Mouse (Mus musculus): ENCODE measurements around the gene Klhl29. TPM values are rescaled to one million over a fixed set of nuclear protein-coding genes. Genes with fewer than 3 reads are reported as not detected.
A peak's percentile ranks its signal among the peaks of the same experiment; 100 is the strongest.

Gene Klhl29
- polyA plus RNA-seq, 1 experiment from 2014 or later, result 2.3 TPM

- WGBS, result 80% methylated on average over 4 of the region's 4 CpGs
- H3K4me3 ChIP-seq, result no peak overlapping the region
- no peaks in the 10 kb centered on the region for H3K36me3 ChIP-seq
Observed at GRCm38 (mm10) chr12:5261476-5261875, 114.0 kb downstream of the Klhl29 start.

GRCm38 (mm10) chr12:5258779-5259178, 116.7 kb downstream of the Klhl29 start:
- WGBS, result 89% methylated on average over 3 of the region's 3 CpGs
- Histone ChIP-seq H3K9me3 (no peaks in the 10 kb centered on the region), H3K36me3 (no peaks in the 10 kb centered on the region), H3K9ac (no peak overlapping the region), H3K27ac (no peak overlapping the region), H3K27me3 (no peaks in the 10 kb centered on the region), H3K4me1 (peaks cover 39% of the 10 kb centered on the region), H3K4me3 (no peak overlapping the region), H3K4me2 (replicated peaks) (no peak overlapping the region)
- no peak for ATAC-seq (ENCODE audit: low FRiP score, low read depth)

More at GRCm38 (mm10) chr12:5261476-5261875, 114.0 kb downstream of the Klhl29 start:
- peaks cover 19% of the 10 kb centered on the region; the same call in 1 of the 2 replicates for H3K4me1 ChIP-seq
- ATAC-seq (ENCODE audit: low FRiP score, low read depth), result no peak
- no peak overlapping the region for H3K9ac ChIP-seq
- H3K27ac ChIP-seq, result no peak overlapping the region
- no peaks in the 10 kb centered on the region for H3K27me3 ChIP-seq
- H3K9me3 ChIP-seq, result no peaks in the 10 kb centered on the region
- no peak overlapping the region for H3K4me2 ChIP-seq (replicated peaks)

GRCm38 (mm10) chr12:5257174-5257573, 118.3 kb downstream of the Klhl29 start:
- H3K4me1 ChIP-seq, result peaks cover 41% of the 10 kb centered on the region
- H3K4me3 ChIP-seq, result no peak overlapping the region
- no peaks in the 10 kb centered on the region for H3K36me3 ChIP-seq
- H3K4me2 ChIP-seq (replicated peaks), result no peak overlapping the region
- H3K27me3 ChIP-seq, result no peaks in the 10 kb centered on the region
- no peak overlapping the region for H3K9ac ChIP-seq
- H3K9me3 ChIP-seq, result no peaks in the 10 kb centered on the region
- WGBS, result 70% methylated on average over 4 of the region's 4 CpGs
- H3K27ac ChIP-seq, result no peak overlapping the region
- no peak for ATAC-seq (ENCODE audit: low FRiP score, low read depth)

- WGBS, result 39% methylated on average over 9 of the region's 9 CpGs
- Histone ChIP-seq H3K4me3 (no peak overlapping the region), H3K4me2 (replicated peaks) (no peak overlapping the region), H3K27me3 (no peaks in the 10 kb centered on the region), H3K27ac (no peak overlapping the region), H3K9me3 (no peaks in the 10 kb centered on the region), H3K9ac (no peak overlapping the region), H3K4me1 (peaks cover 28% of the 10 kb centered on the region), H3K36me3 (no peaks in the 10 kb centered on the region)
- ATAC-seq (ENCODE audit: low FRiP score, low read depth), result no peak
Observed at GRCm38 (mm10) chr12:5255079-5255478, 120.4 kb downstream of the Klhl29 start.

- 84% methylated on average over 4 of the region's 4 CpGs for WGBS
- no peak overlapping the region for H3K9ac ChIP-seq
Observed at GRCm38 (mm10) chr12:5254246-5254982, 121.1 kb downstream of the Klhl29 start.

GRCm38 (mm10) chr12:5253289-5254005, 122.0 kb downstream of the Klhl29 start:
- Histone ChIP-seq H3K9ac (no peak overlapping the region), H3K36me3 (no peaks in the 10 kb centered on the region), H3K4me3 (no peak overlapping the region), H3K9me3 (no peaks in the 10 kb centered on the region), H3K27ac (peak overlapping the region; percentile 12), H3K4me1 (peaks cover 39% of the 10 kb centered on the region), H3K27me3 (no peaks in the 10 kb centered on the region), H3K4me2 (replicated peaks) (no peak overlapping the region)
- WGBS, result 54% methylated on average over 10 of the region's 10 CpGs
- ATAC-seq (ENCODE audit: low FRiP score, low read depth), result no peak

More at GRCm38 (mm10) chr12:5254246-5254982, 121.1 kb downstream of the Klhl29 start:
- Histone ChIP-seq H3K36me3 (no peaks in the 10 kb centered on the region), H3K4me2 (replicated peaks) (no peak overlapping the region), H3K9me3 (no peaks in the 10 kb centered on the region), H3K27ac (0 out of 2 replicates have a peak overlapping the region, but pooled peaks have one; percentile 52), H3K27me3 (no peaks in the 10 kb centered on the region), H3K4me3 (no peak overlapping the region), H3K4me1 (peaks cover 33% of the 10 kb centered on the region)
- ATAC-seq (ENCODE audit: low FRiP score, low read depth), result no peak

- Histone ChIP-seq H3K27ac (no peak overlapping the region), H3K9ac (no peak overlapping the region), H3K27me3 (no peaks in the 10 kb centered on the region), H3K4me1 (peaks cover 48% of the 10 kb centered on the region), H3K9me3 (no peaks in the 10 kb centered on the region), H3K36me3 (no peaks in the 10 kb centered on the region), H3K4me2 (replicated peaks) (no peak overlapping the region), H3K4me3 (no peak overlapping the region)
- no peak for ATAC-seq (ENCODE audit: low FRiP score, low read depth)
- 55% methylated on average over 2 of the region's 2 CpGs for WGBS
Observed at GRCm38 (mm10) chr12:5252569-5252968, 122.9 kb downstream of the Klhl29 start.

GRCm38 (mm10) chr12:5250042-5250441, 125.4 kb downstream of the Klhl29 start:
- H3K9ac ChIP-seq, result no peak overlapping the region
- no peaks in the 10 kb centered on the region for H3K36me3 ChIP-seq
- ATAC-seq (ENCODE audit: low FRiP score, low read depth), result no peak
- peaks cover 65% of the 10 kb centered on the region for H3K4me1 ChIP-seq
- H3K27ac ChIP-seq, result peak overlapping the region; percentile 10; the same call in 1 of the 2 replicates
- no peaks in the 10 kb centered on the region for H3K27me3 ChIP-seq
- WGBS, result 53% methylated on average over 7 of the region's 7 CpGs
- H3K4me3 ChIP-seq, result no peak overlapping the region
- no peaks in the 10 kb centered on the region for H3K9me3 ChIP-seq
- no peak overlapping the region for H3K4me2 ChIP-seq (replicated peaks)

GRCm38 (mm10) chr12:5249068-5249467, 126.4 kb downstream of the Klhl29 start:
- Histone ChIP-seq H3K36me3 (no peaks in the 10 kb centered on the region), H3K4me1 (peaks cover 65% of the 10 kb centered on the region), H3K9ac (no peak overlapping the region), H3K4me3 (no peak overlapping the region), H3K27ac (no peak overlapping the region), H3K4me2 (replicated peaks) (no peak overlapping the region), H3K27me3 (no peaks in the 10 kb centered on the region), H3K9me3 (no peaks in the 10 kb centered on the region)
- ATAC-seq (ENCODE audit: low FRiP score, low read depth), result no peak
- 83% methylated on average over 13 of the region's 13 CpGs for WGBS

GRCm38 (mm10) chr12:5247505-5247904, 128.0 kb downstream of the Klhl29 start:
- no peaks in the 10 kb centered on the region for H3K27me3 ChIP-seq
- no peaks in the 10 kb centered on the region for H3K9me3 ChIP-seq
- no peaks in the 10 kb centered on the region for H3K36me3 ChIP-seq
- 19% methylated on average over 6 of the region's 6 CpGs for WGBS
- H3K4me2 ChIP-seq (replicated peaks), result no peak overlapping the region
- H3K4me1 ChIP-seq, result peaks cover 73% of the 10 kb centered on the region
- no peak overlapping the region for H3K4me3 ChIP-seq
- H3K27ac ChIP-seq, result no peak overlapping the region
- H3K9ac ChIP-seq, result no peak overlapping the region
- ATAC-seq (ENCODE audit: low FRiP score, low read depth), result no peak

- no peak overlapping the region for H3K9ac ChIP-seq
- no peak overlapping the region for H3K27ac ChIP-seq
- no peak overlapping the region for H3K4me3 ChIP-seq
- H3K4me2 ChIP-seq (replicated peaks), result no peak overlapping the region
- WGBS, result 54% methylated on average over 15 of the region's 15 CpGs
- no peak for ATAC-seq (ENCODE audit: low FRiP score, low read depth)
- H3K36me3 ChIP-seq, result no peaks in the 10 kb centered on the region
- no peaks in the 10 kb centered on the region for H3K9me3 ChIP-seq
- no peaks in the 10 kb centered on the region for H3K27me3 ChIP-seq
- peaks cover 78% of the 10 kb centered on the region for H3K4me1 ChIP-seq
Observed at GRCm38 (mm10) chr12:5246721-5247341, 128.7 kb downstream of the Klhl29 start.

GRCm38 (mm10) chr12:5246193-5246621, 129.3 kb downstream of the Klhl29 start:
- ATAC-seq (ENCODE audit: low FRiP score, low read depth), result no peak
- Histone ChIP-seq H3K9me3 (no peaks in the 10 kb centered on the region), H3K4me2 (replicated peaks) (no peak overlapping the region), H3K4me1 (peaks cover 80% of the 10 kb centered on the region), H3K9ac (no peak overlapping the region), H3K27ac (no peak overlapping the region), H3K27me3 (no peaks in the 10 kb centered on the region), H3K36me3 (no peaks in the 10 kb centered on the region), H3K4me3 (no peak overlapping the region)
- WGBS, result 69% methylated on average over 9 of the region's 9 CpGs
